Mouse (Mus musculus) gastrocnemius, postnatal 25 days (tissue): Measurements from ENCODE around the gene 9430038I01Rik. TPM values are rescaled to one million over a fixed set of nuclear protein-coding genes. Genes with fewer than 3 reads are reported as not detected.
"Not testable (repeated sequence)": the region's sequence is repeated elsewhere in the genome, so short reads cannot be mapped to it uniquely, and the experiment has no call there.

Experiments used
- DNase-seq: peaks from one replicate; pipeline ENCODE4 v3.0.0; 2022
- long read RNA-seq, 2 experiments: library from polyadenylated mRNA; stranded (forward); transcript quantifications; one replicate each; pipeline ENCODE4 v2.0.0; 2021
- total RNA-seq, 2 experiments: library from RNA; stranded (reverse); gene quantifications; 1 replicate in 1 of 2; 2 replicates in 1 of 2; pipeline ENCODE4 v1.2.3; 2021

The 9430038I01Rik gene
- total RNA-seq, result 1 to 10 TPM; 2.7 to 3.9 TPM
- long read RNA-seq, experiment 1, transcript 9430038I01Rik-201 (4 exons, 1,126 nt), result major isoform, 15 of 18 reads
- long read RNA-seq, experiment 1, partial matches to known transcripts, result 0 of 18 reads
- long read RNA-seq, experiment 1, other reads (novel, unspliced or antisense), result 0 of 18 reads
- long read RNA-seq, experiment 2, transcript 9430038I01Rik-201 (4 exons, 1,126 nt), result major isoform, 12 of 16 reads
- long read RNA-seq, experiment 2, partial matches to known transcripts, result 2 of 16 reads
- long read RNA-seq, experiment 2, other reads (novel, unspliced or antisense), result 0 of 16 reads

DNA sequence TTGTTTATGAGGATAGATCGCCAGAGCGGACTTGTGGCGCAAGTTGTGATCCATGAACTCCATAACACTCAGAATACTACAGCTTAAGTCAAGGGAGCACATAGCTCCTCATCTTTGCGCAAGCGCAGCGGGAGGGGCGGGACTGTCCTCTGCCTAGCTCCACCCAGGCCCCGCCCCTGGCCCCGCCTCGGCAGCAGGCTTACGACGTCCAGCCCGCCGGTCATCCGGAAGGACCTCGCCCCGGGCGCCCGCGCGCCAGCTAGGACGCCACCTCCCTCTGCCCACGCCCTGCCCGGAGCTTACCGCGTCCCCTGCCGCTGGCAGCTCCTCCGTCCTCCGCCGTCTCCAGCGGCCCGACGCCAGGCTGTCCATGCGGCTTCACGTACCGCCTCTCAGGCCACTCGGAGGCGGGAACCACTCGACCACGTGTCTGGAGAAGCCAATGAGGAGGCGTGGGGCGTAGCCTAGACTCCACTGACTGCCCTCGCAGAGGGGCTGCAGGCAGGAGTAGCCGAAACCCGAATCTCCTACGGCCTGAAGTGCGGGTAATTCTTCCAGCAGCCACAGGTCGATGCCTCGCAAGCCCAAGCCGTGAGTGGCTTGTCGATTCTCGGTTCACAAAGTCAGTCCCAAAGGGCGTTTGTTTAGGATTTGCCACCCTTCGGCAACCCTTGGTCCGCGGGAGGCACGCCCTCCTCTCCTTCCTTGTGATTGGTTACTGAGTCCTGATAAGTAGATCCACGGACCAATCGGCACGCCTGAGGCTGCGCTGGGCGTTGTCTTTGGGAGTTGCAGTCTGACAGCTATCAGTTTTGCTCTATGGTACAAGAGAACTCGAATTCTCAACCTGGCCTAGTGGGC is at the start of gene 9430038I01Rik:
Gene 9430038I01Rik, minus strand, starts transcription at position 426 of the 861 bp plus-strand sequence.
- DNase-seq, result peak; percentile 96

DNA sequence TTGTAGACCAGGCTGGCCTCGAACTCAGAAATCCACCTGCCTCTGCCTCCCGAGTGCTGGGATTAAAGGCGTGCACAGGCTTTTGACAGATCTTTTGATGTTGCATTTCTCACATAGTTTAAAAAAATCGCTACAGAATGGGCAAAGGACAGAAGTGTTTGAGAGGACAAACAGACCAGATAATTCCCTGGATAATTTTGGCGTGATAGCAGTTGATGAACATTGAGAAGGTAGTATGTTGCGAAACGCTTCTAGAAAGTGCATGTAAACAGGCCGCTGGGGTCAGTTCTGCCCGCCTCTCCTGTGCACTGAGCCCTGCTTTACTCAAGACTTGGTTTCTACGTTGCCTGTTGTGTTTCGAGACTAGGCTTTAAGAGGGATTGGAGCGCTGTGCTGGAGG is 34.8 kb upstream of the 9430038I01Rik start:
- no peak for DNase-seq

DNA sequence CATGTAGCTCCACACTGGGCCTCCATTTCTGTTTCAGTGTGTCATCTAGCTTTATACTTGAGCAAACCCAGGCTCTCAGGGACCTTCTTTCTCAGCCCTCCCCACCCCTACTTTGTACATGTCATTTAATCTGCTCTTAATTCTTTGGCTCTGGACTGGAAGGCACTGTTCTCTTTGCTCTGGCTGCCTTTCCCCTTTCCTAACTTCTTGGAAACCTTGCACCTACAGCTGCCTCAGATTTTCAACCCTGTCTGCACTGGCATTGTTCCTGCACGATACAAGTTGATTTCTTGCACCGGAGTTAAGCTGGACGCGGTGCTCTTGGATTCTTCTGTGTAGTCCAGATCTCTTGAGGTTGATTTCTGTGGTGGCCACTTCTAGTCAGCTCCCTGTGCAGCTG is 32.4 kb upstream of the 9430038I01Rik start:
- DNase-seq, result peak; percentile 68

DNA sequence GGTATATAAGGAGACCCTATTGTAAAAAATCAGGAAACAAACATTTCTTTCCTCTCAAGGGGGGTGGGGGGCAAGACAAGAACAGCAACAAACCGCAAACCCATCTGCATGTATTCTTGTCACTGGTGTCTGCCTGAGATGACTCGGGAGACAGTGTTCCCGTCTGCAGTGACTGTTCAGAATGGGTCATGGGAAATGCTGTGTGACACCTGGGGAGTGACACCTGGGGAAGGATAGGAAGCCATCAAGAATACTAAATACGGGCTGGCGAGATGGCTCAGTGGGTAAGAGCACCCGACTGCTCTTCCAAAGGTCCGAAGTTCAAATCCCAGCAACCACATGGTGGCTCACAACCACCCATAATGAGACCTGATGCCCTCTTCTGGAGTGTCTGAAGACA is 28.4 kb upstream of the 9430038I01Rik start:
- DNase-seq, result not testable (repeated sequence)

DNA sequence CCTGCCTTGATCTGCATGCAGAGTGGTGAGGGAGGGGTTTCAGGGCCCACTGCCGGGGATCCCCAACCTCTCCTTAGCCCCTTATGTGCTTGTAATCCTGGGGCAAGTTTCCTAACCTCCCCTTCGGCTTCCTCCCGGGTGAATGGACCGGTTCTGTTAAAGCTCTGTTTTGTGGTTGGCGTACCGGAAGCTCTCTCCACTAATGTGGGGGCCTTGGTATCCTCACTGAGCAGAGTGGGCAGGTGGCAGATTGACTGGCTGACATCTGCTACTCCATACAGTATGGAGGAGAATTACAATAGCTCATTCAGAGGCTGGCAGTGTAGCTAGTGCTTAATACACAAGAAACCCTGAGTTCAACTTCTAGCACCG is 27.6 kb upstream of the 9430038I01Rik start:
- DNase-seq, result no peak

DNA sequence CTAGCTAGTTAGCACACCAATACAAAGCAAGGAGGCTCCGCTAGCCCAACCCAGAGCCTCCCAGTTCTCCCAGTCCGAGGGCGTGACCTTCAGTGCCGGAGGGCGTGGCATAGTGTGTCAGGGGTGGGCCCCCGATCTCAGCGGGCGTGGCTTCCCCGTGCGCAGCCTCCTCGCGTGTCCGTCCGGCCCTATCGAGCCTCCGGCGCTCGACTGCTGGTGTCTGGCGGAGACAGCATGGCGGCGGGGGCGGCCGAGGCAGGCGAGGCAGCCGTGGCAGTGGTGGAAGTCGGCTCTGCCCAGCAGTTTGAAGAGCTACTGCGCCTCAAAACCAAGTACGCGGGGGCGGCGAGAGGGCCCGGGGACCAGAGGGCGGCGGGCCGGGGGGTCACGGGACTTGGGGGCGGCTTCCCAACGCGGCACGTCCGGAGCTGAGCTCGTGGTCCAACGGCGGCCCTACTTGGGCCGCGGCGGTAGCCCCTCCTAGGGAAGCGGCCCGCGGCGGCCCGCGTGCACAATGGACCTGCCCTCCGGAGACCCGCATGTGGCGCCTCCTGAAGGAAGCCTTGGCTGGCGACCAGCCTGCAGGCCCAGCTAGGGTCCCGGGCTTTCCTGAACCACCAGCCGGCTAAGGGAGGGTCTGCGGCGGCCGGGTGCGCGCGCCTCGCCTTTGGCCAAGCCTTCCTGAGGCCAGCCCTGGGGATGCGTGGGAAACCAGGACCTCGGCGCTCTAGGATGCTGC is 27.0 kb upstream of the 9430038I01Rik start, which contains the start of gene Glrx3:
Gene Glrx3, plus strand, starts transcription at position 175 of the 739 bp plus-strand sequence.
- peak; percentile 98 for DNase-seq

DNA sequence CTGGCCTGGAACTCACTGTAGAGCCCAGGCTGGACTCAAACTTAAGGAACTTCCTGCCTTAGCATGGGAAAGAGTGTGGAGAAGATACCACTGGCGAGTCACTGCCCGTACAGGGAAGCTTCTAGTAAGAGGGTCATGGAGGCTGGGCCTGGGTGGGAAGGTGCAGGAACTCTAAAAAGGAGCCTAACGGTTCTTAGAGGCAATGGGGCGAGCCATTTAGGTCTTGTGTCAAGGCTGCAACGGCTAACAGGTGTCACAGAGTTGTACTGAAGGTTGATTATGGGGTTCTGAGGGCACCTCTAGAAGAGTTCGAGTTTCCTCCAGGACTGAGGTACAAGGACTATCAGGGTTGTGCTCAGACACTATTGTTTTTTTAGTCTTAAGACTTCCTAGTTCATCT is 26.3 kb upstream of the 9430038I01Rik start:
- no peak for DNase-seq

DNA sequence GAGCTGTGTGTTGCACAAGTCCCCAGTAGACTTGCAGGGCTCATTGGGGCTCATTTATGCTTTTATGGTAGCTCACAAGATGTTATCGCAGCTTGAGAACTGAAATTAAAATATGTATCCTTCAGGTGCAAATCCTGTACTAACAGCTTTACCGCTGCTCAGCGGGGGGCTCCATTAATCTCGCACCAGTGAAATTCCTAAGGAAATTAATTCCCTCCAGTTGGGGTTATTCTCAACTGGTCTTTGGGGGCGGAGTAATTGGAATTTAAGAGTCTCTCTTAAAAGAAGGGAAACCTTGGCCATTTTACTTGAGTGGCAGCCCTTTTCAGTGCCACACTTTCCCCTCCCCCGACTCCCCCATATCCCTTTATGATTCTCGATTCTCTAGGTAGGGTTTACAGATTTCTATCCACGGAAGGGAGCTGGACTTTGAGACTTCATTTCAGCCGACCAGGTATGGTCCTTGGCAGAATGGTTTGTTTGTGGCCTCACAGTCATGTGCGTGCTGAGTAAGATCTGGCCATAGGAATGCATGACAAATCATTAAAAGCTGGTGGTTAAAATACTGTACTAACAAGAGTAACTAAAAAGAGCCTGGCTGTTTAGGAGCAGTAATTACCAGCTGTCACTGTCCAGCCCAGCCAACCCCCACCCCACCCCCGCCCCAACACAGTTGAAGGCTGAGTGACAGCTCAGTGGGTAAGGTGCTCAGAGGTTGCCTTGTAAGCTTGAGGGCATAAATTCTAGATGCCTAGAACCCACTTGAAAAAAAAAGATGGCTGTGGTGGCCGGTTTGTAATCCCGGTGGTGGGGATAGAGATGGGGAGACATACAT is 21.4 kb upstream of the 9430038I01Rik start:
- DNase-seq, result no peak

DNA sequence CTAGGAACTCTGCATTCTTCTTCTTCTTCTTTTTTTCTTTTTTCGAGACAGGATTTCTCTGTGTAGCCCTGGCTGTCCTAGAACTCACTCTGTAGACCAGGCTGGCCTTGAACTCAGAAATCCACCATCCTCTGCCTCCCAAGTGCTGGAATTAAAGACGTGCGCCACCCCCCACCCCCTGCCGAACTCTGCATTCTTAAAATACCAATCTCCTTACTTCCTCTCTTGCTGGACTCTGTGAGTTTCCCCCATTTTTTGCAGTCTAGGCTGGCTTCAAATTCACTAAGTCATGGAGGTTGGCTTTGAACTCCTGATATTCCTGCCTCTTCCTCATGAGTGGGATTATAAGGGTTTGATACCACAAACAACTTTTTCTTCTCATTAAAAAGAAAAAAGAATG is 16.1 kb upstream of the 9430038I01Rik start:
- no peak for DNase-seq

DNA sequence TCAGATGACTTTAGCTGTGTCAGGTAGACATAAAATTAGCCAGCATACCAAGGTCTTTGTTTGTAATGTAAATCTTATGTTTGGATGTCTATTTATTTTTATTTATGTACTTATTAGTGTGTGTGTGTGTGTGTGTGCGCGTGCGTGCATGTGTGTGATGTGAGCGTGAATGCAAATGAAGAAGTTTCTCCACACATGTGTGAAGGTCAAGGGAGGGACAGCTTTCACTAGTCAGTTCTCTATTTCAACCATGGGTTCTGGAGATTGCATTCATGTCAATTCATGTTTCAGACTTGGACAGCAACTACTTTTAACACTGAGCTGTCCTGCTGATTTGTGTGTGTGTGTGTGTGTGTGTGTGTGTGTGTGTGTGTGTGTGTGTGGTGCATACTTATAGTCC is 10.7 kb upstream of the 9430038I01Rik start:
- DNase-seq, result no peak

DNA sequence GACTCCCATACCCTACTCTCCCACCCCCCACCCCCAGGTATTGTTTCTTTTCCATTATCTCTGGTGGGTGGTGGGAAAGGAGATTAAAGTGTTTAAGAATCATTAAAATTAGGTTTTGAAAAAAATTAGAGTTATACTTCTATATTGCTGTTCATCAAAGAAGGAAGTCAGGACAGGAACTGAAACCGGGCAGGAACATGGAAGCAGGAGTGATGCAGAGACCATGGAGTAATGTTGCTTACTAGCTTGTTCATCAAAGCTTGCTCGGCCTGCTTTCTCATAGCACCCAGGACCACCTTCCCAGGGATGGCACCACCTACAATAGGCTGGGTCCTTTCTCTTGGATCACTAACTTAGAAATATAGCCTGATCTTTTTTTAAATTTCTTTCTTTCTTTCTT is 10.0 kb upstream of the 9430038I01Rik start:
- no peak for DNase-seq

DNA sequence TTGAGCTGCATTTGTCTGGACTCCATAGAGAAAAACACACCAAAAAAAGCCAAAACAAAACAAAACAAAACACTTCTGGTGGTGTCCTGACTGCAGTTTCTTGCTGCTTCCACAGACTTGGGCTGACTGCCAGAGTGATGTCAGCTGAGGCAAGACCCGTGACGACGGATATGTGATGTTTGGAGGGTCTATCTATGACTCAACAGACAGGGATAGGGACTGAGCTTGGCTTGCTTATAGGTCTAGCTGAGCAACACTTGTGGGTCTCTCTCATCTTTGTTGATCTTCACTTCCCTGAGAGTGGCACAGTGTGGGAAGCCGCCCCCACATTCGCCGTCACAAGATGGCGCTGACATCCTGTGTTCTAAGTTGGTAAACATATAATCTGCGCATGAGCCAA is 4.1 kb upstream of the 9430038I01Rik start:
- no peak for DNase-seq

DNA sequence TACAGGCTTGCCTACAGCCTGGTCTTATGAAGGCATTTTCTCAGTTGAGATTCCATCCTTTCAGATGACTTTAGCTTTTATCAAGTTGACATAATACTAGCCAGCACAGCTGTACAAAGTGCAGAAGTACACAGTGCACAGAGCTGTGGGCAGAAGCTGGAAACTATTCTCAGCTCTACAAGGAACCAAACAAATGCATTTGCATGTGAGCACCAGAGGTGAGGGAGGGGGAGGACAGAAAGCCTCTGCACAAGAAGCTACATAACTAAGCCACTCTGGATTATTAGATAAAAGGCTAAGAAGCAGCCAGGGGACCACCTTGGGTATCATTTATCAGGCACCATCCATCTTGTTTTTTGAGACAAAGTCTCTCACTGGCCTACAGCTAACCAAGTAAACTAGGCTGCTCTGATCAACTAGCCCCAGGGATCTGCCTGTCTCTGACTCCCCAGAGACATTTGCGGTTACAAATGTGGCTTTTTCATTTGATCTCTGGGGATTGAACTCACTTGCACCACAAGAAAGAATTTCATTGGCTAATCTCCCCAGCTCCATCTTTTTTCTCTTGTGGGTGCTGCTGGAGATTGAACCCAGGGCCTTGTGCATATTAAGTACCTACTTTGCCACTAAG is 3.0 kb downstream of the 9430038I01Rik start:
- no peak for DNase-seq

DNA sequence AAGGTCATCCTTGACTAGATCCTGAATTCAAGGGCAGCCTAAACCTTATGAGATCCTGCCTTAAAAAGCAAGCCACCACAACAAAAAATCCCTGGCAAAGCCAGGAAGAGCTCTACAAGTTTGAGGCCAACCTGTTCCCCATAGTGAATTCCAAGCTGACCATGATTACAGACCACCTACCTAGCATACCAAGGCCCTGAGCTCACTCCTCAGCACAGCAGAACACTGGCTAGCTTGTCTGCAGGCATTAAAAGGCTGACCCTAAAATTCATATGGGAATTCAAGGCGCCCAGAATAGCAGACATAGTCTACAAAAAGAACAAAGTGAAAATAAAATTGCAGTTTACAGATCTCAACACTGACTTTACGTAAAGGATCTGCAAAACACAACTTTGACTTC is 6.4 kb downstream of the 9430038I01Rik start:
- DNase-seq, result no peak

DNA sequence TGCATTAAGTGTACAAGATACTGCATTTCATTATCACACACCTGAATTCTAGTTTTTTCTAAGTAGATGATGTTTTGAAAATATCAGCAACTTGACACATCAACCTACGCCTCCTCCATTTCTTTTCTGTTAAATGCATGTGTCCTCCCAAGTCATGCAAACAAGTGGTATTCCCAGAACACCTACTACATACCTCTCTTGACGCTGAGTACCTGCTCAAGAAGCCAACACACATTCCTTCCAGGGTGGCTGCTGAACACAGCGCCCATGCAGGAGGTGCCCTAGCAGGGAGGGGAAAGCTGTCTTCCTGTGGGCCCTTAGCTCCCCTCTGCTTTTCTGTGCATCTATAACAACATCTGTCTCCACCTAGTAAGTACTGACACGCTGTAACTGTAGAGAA is 11.6 kb downstream of the 9430038I01Rik start:
- no peak for DNase-seq

DNA sequence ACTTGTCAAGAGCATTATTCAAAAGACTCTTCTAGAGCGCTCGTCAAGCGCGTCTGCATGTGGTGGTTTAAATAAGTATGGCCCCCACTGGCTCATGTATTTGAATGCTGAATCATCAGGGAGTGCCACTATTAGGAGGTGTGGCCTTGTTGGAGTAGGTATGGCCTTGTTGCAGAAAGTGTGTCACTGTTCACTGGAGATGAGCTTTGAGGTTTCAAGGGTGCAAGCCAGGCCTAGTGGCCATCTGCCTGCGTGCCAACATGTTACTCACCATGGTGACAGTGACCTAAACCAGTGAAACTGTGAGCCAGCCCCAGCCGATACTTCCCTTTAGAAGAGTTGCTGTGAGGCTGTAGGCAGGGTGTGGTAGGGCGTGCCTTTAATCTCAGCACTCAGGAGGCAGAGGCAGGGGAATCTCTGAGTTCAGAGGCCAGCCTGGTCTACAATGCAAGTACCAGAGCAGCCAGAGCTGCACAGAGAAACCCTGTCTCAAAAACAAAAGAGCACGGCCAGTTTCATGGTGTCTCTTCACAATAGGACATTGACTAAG is 13.1 kb downstream of the 9430038I01Rik start:
- no peak for DNase-seq

DNA sequence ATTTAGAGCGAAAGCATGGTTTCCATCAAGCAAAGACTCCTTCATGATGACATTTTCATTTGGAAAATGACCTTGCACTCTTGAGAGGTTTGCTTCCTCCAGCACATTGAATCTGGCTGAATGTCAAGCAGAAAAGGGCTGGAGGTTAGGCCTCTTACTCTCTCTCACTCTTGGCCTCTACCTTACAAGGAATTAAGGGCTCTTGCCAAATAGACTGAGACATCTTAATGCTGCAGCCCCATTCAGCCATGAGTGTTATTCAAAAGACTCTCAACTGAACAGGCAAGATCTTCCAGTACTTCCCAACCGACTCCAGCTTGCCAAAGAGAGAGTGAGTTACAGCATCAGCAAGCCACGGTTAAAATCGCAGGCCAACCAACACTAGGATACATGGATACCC is 15.1 kb downstream of the 9430038I01Rik start:
- no peak for DNase-seq

DNA sequence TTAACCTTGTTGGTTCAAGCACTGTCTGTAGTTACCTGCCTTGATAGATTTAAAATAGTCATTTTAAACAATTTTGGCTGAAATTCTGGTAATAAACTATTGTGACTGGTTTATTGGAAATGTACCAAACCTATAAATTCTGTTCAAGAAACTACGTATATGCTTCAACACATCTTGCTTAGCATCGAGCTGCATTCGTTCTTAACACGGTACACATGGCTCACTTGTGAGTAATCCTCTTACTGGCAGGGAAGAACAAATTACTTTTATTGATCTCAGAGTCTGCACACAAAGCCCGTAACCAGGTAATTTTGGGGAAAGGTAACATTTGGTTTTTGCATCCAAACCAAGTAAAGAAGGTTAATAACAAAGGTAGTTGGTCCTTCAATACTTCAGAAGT is 22.7 kb downstream of the 9430038I01Rik start:
- no peak for DNase-seq

DNA sequence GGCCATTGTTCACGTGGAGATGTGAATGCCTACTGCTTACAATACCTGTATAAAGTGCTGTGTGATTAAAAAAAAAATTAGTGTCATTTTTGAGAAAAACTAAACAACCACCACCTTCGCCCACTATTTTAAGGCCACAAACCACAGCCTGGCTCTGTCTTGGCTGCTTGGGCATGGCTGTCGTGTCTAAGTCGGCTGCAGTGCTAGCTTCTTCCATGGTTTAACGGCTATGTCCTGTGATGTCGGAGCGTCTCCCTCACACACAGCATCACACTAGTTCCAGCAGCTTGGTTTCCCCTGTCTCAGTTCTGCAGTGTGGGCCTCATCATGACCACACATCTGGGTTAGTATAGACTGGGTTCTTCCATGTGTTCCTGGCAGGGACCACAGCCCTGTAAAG is 35.6 kb downstream of the 9430038I01Rik start:
- no peak for DNase-seq

DNA sequence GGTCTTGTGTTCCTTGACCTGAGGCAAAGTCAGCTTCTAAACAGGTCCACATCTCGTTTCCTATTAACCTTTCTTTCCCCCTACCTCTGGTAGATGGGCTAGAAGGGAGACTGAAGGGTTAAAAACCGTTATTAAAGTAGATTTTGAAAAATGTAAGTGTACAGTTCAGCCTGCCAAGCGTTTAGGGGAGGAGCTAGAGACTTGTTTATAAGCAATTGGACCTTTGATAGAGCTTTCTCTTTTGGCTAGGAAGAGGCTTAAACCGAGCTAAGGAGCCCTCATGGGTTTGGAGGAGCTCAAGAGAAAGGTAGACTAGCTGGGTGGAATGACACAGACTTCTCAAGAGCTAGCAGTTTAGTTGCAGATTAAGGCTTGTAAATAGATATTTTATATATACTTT is 38.8 kb downstream of the 9430038I01Rik start:
- no peak for DNase-seq

DNA sequence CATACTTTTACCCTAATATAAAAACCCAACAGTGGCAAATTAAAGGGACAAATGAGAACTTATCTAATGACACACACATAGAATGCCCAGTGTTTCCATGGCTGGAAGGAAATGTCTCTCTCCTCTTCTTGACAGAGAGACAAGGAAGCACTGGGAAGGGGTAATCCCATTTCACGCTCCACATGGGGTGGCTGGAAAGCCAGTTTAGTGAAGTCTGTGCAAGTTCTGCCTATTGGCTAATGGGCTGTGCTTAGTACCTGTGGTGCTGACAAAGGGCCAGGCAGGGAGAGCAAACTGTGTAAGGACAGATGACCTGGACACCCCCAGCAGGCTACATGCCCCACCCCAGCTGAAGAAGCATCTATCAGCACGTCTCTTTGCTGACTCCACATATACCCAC is 40.4 kb downstream of the 9430038I01Rik start:
- DNase-seq, result no peak
